Mouse (Mus musculus): Measurements from ENCODE around the gene Nmnat3. TPM values are rescaled to one million over a fixed set of nuclear protein-coding genes. Genes with fewer than 3 reads are reported as not detected.

Nmnat3 gene
- polyA plus RNA-seq, 1 experiment from 2014 or later: 1.6 TPM

DNA sequence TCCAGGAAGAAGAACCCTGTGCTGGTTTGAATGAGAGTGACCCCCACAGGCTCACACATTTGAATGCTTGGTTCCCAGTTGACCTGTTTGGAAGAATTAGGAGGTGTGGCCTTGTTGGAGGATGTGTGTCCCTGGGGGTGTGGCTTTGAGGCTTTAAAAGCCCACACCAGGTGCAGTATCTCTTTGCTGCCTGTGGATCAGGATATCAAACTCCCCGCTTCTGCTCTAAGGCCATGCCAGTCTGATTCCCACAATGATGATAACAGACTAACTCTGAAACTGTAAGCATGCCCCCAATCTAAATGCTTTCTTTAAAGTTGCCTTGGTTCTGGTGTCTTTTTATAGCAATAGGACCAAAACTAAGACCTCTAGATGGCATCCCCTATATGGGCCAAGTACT lies 58.6 kb downstream of the Nmnat3 start:
- no peaks in the 10 kb centered on the region for H3K27me3 ChIP-seq (replicated peaks; ENCODE audit: control insufficient read depth, insufficient read depth, low read length)
- no peaks in the 10 kb centered on the region for H3K9me3 ChIP-seq (ENCODE audit: control insufficient read depth, low read length)
- H3K9ac ChIP-seq (ENCODE audit: low read depth, low read length): no peak overlapping the region
- H3K27ac ChIP-seq (ENCODE audit: low read depth, low read length): no peak overlapping the region
- H3K36me3 ChIP-seq (ENCODE audit: control insufficient read depth, insufficient read depth, low read length): no peaks in the 10 kb centered on the region
- ATAC-seq: no peak
- no peak overlapping the region for H3K4me2 ChIP-seq (ENCODE audit: low read length)
- H3K4me1 ChIP-seq (ENCODE audit: control insufficient read depth, insufficient read depth, low read depth, low read length): peaks cover 8% of the 10 kb centered on the region
- H3K4me3 ChIP-seq (ENCODE audit: low read length): no peak overlapping the region
- WGBS: 93% methylated on average over 1 of the region's 1 CpGs

DNA sequence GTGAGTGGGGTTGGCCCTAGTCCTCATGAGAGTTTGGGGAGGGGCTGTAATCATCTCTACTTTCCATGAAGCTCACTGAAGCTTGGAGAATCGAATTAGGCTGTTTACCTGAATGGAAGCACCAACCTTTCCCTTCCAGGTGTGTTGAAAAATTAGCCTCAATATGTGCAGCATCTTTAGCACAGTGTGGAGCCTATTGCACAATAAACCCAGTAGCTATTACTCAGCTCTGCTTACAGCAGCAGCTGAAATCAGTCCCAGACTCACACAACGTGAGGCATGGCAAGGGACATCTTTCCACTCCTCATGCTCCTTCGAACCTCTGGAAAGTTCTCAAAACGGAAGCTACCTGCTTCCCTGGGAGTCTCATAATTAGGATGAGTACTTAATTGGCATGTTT lies 59.0 kb downstream of the Nmnat3 start:
- no peak overlapping the region for H3K27ac ChIP-seq (ENCODE audit: low read depth, low read length)
- no peaks in the 10 kb centered on the region for H3K9me3 ChIP-seq (ENCODE audit: control insufficient read depth, low read length)
- no peaks in the 10 kb centered on the region for H3K36me3 ChIP-seq (ENCODE audit: control insufficient read depth, insufficient read depth, low read length)
- H3K9ac ChIP-seq (ENCODE audit: low read depth, low read length): no peak overlapping the region
- ATAC-seq: no peak
- WGBS: 77% methylated on average over 4 of the region's 4 CpGs
- H3K27me3 ChIP-seq (replicated peaks; ENCODE audit: control insufficient read depth, insufficient read depth, low read length): no peaks in the 10 kb centered on the region
- H3K4me1 ChIP-seq (ENCODE audit: control insufficient read depth, insufficient read depth, low read depth, low read length): peaks cover 8% of the 10 kb centered on the region
- H3K4me3 ChIP-seq (ENCODE audit: low read length): no peak overlapping the region
- no peak overlapping the region for H3K4me2 ChIP-seq (ENCODE audit: low read length)

DNA sequence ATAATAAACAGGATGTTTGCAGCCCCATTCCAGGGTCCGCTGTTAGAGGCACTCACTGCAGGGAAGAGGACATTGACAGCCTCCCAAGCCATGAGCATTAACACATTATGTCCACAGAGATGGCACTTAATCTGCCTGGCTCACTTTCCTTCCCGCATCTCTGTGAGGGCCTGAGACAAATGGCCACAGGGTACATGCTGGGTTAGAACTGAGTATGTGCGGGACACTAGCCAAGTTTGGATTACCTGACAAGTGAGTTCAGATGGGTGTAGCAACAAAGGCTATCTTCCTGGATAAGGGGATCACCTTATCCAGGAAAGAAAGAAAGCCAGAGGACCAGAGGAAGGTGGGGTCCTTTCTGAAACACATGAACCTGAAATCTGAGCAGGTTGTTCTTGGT lies 59.8 kb downstream of the Nmnat3 start:
- Histone ChIP-seq H3K4me3 (ENCODE audit: low read length) (no peak overlapping the region), H3K27me3 (replicated peaks; ENCODE audit: control insufficient read depth, insufficient read depth, low read length) (no peaks in the 10 kb centered on the region), H3K9me3 (ENCODE audit: control insufficient read depth, low read length) (no peaks in the 10 kb centered on the region), H3K4me1 (ENCODE audit: control insufficient read depth, insufficient read depth, low read depth, low read length) (peaks cover 8% of the 10 kb centered on the region), H3K4me2 (ENCODE audit: low read length) (no peak overlapping the region), H3K36me3 (ENCODE audit: control insufficient read depth, insufficient read depth, low read length) (no peaks in the 10 kb centered on the region), H3K27ac (ENCODE audit: low read depth, low read length) (no peak overlapping the region), H3K9ac (ENCODE audit: low read depth, low read length) (no peak overlapping the region)
- no peak for ATAC-seq
- WGBS: 87% methylated on average over 3 of the region's 3 CpGs

DNA sequence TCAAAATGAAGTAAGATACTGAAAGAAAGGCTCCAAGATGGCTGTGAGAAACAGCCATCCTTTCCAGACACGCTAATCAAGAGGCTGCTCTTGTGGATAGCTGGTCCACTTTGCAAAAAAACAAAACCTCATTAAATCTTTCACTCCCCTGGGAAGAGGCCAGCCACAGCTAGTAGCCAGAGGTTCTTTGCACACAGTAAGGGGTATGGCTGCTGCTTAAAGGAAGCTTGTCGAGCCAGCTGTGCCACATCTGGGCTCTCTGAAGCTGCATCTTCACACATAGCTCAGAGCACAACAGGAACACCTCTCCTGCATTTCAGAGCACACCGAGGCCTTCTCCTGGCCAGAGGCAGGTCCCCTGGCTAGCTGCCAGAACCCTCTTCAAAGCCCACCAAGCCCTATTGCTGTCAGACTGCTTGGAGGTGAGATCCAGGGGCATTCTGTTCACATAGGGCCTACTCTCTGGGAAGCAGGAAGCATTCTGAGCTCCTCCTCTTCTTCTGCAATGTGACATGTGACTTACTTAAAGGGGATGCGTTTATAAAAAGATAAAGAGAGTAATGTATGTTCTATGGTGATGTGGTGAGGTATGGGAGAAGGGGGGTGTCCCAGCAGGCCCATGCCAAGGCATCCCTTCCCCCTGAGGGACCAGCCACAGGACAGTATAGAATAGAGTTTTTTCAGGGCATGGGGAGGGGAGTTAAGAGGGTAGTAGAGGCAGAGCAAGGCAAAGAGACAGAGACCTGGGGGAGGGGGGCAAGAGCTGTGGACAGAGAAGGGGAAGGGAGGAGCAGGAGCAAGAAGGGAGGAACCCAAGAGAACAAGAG lies 63.3 kb downstream of the Nmnat3 start:
- Histone ChIP-seq H3K9ac (ENCODE audit: low read depth, low read length) (no peak overlapping the region), H3K27me3 (replicated peaks; ENCODE audit: control insufficient read depth, insufficient read depth, low read length) (no peaks in the 10 kb centered on the region), H3K36me3 (ENCODE audit: control insufficient read depth, insufficient read depth, low read length) (no peaks in the 10 kb centered on the region), H3K27ac (ENCODE audit: low read depth, low read length) (0 out of 2 replicates have a peak overlapping the region, but pooled peaks have one; percentile 1), H3K4me1 (ENCODE audit: control insufficient read depth, insufficient read depth, low read depth, low read length) (peaks cover 8% of the 10 kb centered on the region), H3K4me2 (ENCODE audit: low read length) (no peak overlapping the region), H3K4me3 (ENCODE audit: low read length) (no peak overlapping the region), H3K9me3 (ENCODE audit: control insufficient read depth, low read length) (no peaks in the 10 kb centered on the region)
- ATAC-seq: peak; percentile 74
- 8% methylated on average over 4 of the region's 4 CpGs for WGBS

DNA sequence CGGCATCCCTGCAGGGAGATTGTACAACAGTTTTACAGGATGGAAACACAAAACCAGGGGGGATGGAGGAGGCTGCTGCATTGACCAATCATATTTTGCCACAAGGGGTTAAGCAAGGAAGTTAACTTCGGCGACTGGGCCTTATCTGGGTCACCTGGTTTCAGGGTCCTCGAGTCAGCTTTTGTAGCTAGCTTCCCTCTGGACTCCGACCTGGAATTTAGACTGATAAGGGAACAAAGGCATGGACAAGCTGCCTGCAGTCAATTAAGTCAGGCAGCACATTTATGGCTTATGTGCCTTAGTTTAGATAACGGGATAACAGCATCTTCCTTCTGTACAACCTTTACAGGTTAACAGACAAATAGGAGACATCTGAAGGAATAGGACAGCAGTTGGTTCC lies 65.1 kb downstream of the Nmnat3 start:
- Histone ChIP-seq H3K27ac (ENCODE audit: low read depth, low read length) (no peak overlapping the region), H3K4me1 (ENCODE audit: control insufficient read depth, insufficient read depth, low read depth, low read length) (peaks cover 8% of the 10 kb centered on the region), H3K9me3 (ENCODE audit: control insufficient read depth, low read length) (no peaks in the 10 kb centered on the region), H3K4me2 (ENCODE audit: low read length) (no peak overlapping the region), H3K9ac (ENCODE audit: low read depth, low read length) (no peak overlapping the region), H3K27me3 (replicated peaks; ENCODE audit: control insufficient read depth, insufficient read depth, low read length) (no peaks in the 10 kb centered on the region), H3K4me3 (ENCODE audit: low read length) (no peak overlapping the region), H3K36me3 (ENCODE audit: control insufficient read depth, insufficient read depth, low read length) (no peaks in the 10 kb centered on the region)
- whole genome bisulfite sequencing: 85% methylated on average over 6 of the region's 6 CpGs
- ATAC-seq: no peak

DNA sequence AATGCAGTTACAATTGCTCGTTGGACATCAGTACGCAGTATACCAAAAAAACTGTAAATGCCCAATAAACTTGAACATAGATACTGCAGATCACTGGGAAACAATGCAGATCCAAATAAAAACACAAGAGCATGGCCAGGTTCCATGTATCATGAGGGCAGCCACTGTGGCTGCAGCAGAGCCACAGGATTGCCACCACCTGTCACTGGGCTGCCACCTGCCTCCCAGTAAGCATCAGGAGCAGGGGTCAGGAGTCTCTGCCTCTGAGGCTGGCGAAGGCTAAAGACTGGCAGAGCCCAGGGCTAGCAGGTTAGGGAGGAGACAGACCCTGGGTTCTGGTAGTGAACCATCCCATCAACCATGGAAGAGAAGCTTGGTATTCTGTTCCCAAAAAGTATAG lies 67.7 kb downstream of the Nmnat3 start:
- Histone ChIP-seq H3K4me1 (ENCODE audit: control insufficient read depth, insufficient read depth, low read depth, low read length) (peaks cover 5% of the 10 kb centered on the region; the same call in 1 of the 2 replicates), H3K9ac (ENCODE audit: low read depth, low read length) (no peak overlapping the region), H3K4me3 (ENCODE audit: low read length) (no peak overlapping the region), H3K27me3 (replicated peaks; ENCODE audit: control insufficient read depth, insufficient read depth, low read length) (no peaks in the 10 kb centered on the region), H3K36me3 (ENCODE audit: control insufficient read depth, insufficient read depth, low read length) (no peaks in the 10 kb centered on the region), H3K9me3 (ENCODE audit: control insufficient read depth, low read length) (no peaks in the 10 kb centered on the region), H3K27ac (ENCODE audit: low read depth, low read length) (no peak overlapping the region), H3K4me2 (ENCODE audit: low read length) (no peak overlapping the region)
- no peak for ATAC-seq
- 92% methylated on average over 3 of the region's 3 CpGs for WGBS

DNA sequence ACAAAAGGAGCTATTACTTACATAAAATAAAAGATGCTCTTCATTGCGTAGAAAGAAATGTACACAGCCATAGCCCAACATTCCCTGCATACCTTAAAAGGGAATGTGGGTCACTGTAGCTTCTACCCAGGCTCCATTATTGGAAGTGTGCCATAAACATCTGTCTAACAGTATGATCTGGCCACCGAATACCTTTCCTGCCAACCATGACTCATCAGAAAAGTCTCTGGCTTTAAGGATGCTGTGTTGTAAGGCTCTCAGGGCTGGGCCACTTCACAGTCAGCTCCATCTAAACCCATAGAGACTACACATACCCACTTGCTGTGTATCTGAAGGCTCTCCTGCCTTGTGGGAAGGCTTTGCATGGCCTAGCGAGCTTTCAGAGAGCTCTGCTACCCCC lies 73.8 kb downstream of the Nmnat3 start:
- 74% methylated on average over 3 of the region's 3 CpGs for WGBS
- H3K9me3 ChIP-seq (ENCODE audit: control insufficient read depth, low read length): no peaks in the 10 kb centered on the region
- no peak for ATAC-seq
- H3K4me3 ChIP-seq (ENCODE audit: low read length): no peak overlapping the region
- no peaks in the 10 kb centered on the region for H3K27me3 ChIP-seq (replicated peaks; ENCODE audit: control insufficient read depth, insufficient read depth, low read length)
- no peak overlapping the region for H3K9ac ChIP-seq (ENCODE audit: low read depth, low read length)
- no peaks in the 10 kb centered on the region for H3K4me1 ChIP-seq (ENCODE audit: control insufficient read depth, insufficient read depth, low read depth, low read length)
- no peak overlapping the region for H3K27ac ChIP-seq (ENCODE audit: low read depth, low read length)
- H3K36me3 ChIP-seq (ENCODE audit: control insufficient read depth, insufficient read depth, low read length): no peaks in the 10 kb centered on the region
- H3K4me2 ChIP-seq (ENCODE audit: low read length): no peak overlapping the region

DNA sequence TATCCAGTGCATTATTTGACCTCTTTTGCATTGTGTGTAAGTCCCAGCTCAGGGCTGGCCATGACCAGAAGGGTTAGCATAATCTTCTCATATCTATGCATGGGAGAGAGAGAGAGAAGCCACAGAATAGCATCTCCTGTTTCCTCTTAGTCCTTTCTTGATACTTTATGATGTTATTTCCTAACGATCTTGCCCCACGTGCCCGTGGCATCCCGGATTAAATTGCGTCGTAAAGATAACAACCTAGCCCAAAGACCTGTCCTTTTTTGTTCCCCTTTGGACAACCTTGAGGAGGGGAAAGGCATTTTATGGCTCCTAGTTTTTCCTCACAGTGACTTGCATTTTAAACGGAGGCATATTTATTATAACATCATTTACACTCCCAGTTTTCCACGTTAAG lies 78.8 kb downstream of the Nmnat3 start:
- WGBS: 81% methylated on average over 8 of the region's 8 CpGs
- Histone ChIP-seq H3K9me3 (ENCODE audit: control insufficient read depth, low read length) (no peaks in the 10 kb centered on the region), H3K4me2 (ENCODE audit: low read length) (no peak overlapping the region), H3K27me3 (replicated peaks; ENCODE audit: control insufficient read depth, insufficient read depth, low read length) (no peaks in the 10 kb centered on the region), H3K36me3 (ENCODE audit: control insufficient read depth, insufficient read depth, low read length) (no peaks in the 10 kb centered on the region), H3K9ac (ENCODE audit: low read depth, low read length) (no peak overlapping the region), H3K4me1 (ENCODE audit: control insufficient read depth, insufficient read depth, low read depth, low read length) (no peaks in the 10 kb centered on the region), H3K27ac (ENCODE audit: low read depth, low read length) (no peak overlapping the region), H3K4me3 (ENCODE audit: low read length) (no peak overlapping the region)
- no peak for ATAC-seq

DNA sequence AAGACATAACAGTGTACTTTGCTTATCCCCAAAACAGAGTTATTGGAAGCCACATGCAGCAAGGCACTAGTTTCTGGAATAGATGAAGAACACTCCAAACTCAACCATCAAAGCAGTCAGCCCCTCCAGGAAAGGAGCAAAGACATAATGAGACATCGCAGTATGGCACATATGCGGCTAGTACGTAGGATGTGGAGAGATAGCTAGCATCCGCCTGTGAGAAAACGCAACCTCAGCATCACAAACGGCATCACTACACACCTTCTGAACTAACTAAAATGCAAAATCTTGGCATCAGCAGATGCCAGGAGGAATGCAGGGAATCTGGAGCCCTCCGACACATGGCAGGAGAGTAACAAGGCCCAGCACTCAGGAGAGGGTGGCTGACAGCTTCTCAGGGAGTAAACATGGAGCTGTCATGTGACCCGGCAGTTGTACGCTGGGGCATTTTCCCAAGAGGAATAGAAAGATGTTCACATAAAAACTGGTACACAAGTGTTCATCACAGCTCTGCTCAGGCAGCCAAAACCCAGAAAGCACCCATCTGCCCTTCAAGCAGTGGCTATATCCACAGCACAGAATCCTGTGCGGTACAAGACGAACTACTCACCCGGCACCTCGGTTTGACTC lies 80.2 kb downstream of the Nmnat3 start:
- WGBS: 86% methylated on average over 13 of the region's 13 CpGs
- Histone ChIP-seq H3K9ac (ENCODE audit: low read depth, low read length) (no peak overlapping the region), H3K4me1 (ENCODE audit: control insufficient read depth, insufficient read depth, low read depth, low read length) (no peaks in the 10 kb centered on the region), H3K36me3 (ENCODE audit: control insufficient read depth, insufficient read depth, low read length) (no peaks in the 10 kb centered on the region), H3K27me3 (replicated peaks; ENCODE audit: control insufficient read depth, insufficient read depth, low read length) (no peaks in the 10 kb centered on the region), H3K27ac (ENCODE audit: low read depth, low read length) (no peak overlapping the region), H3K4me3 (ENCODE audit: low read length) (no peak overlapping the region), H3K4me2 (ENCODE audit: low read length) (no peak overlapping the region), H3K9me3 (ENCODE audit: control insufficient read depth, low read length) (no peaks in the 10 kb centered on the region)
- ATAC-seq: no peak

Measured in hindbrain, embryonic 16.5 days (tissue).